Mouse (Mus musculus): ENCODE measurements at regions not wholly inside any gene's neighbourhood (a gene's known extent, or its start where the extent isn't known, plus 50 kb on each side); places are given as distances from the start of the nearest gene placed in this dataset.
"Not testable (repeated sequence)": the region's sequence is repeated elsewhere in the genome, so short reads cannot be mapped to it uniquely, and the experiment has no call there.

- no peak for DNase-seq (ENCODE audit: low spot score in 2 of 2)
Measured at GRCm38 (mm10) chr12:29049105-29049511, 297.5 kb downstream of the Eipr1 start.

- no peak for DNase-seq (ENCODE audit: low spot score in 2 of 2)
Measured at GRCm38 (mm10) chr12:29049801-29050200, 298.2 kb downstream of the Eipr1 start.

- DNase-seq (ENCODE audit: low spot score in 2 of 2) = no peak
Measured at GRCm38 (mm10) chr12:29050516-29051251, 299.1 kb downstream of the Eipr1 start.

GRCm38 (mm10) chr12:29054367-29054766 lies 302.8 kb downstream of the Eipr1 start:
- DNase-seq (ENCODE audit: low spot score in 2 of 2) = no peak

GRCm38 (mm10) chr12:29062025-29062637 lies 310.5 kb downstream of the Eipr1 start:
- DNase-seq (ENCODE audit: low spot score in 2 of 2) = no peak

- DNase-seq (ENCODE audit: low spot score in 2 of 2) = no peak
Measured at GRCm38 (mm10) chr12:29062801-29063200, 311.2 kb downstream of the Eipr1 start.

GRCm38 (mm10) chr12:29068180-29068579 lies 316.6 kb downstream of the Eipr1 start:
- no peak for DNase-seq (ENCODE audit: low spot score in 2 of 2)

- DNase-seq (ENCODE audit: low spot score in 2 of 2) = no peak
Measured at GRCm38 (mm10) chr12:29075096-29075852, 323.7 kb downstream of the Eipr1 start.

- no peak for DNase-seq (ENCODE audit: low spot score in 2 of 2)
Measured at GRCm38 (mm10) chr12:29076606-29077005, 325.0 kb downstream of the Eipr1 start.

GRCm38 (mm10) chr12:29079011-29079410 lies 327.4 kb downstream of the Eipr1 start:
- no peak for DNase-seq (ENCODE audit: low spot score in 2 of 2)

- peak; percentile 29 to 53 for DNase-seq (ENCODE audit: low spot score in 2 of 2)
Measured at GRCm38 (mm10) chr12:29083426-29084221, 332.0 kb downstream of the Eipr1 start.

GRCm38 (mm10) chr12:29087245-29087644 lies 335.6 kb downstream of the Eipr1 start:
- DNase-seq (ENCODE audit: low spot score in 2 of 2) = not testable (repeated sequence)

- DNase-seq (ENCODE audit: low spot score in 2 of 2) = no peak
Measured at GRCm38 (mm10) chr12:29089634-29090033, 338.0 kb downstream of the Eipr1 start.

- no peak for DNase-seq (ENCODE audit: low spot score in 2 of 2)
Measured at GRCm38 (mm10) chr12:29090451-29090850, 338.8 kb downstream of the Eipr1 start.

GRCm38 (mm10) chr12:29095406-29096032 lies 343.9 kb downstream of the Eipr1 start:
- DNase-seq (ENCODE audit: low spot score in 2 of 2) = no peak

- peak; percentile 34 to 36 for DNase-seq (ENCODE audit: low spot score in 2 of 2)
Measured at GRCm38 (mm10) chr12:29096033-29096913, 344.7 kb downstream of the Eipr1 start.

- no peak for DNase-seq (ENCODE audit: low spot score in 2 of 2)
Measured at GRCm38 (mm10) chr12:29100042-29100570, 348.5 kb downstream of the Eipr1 start.

GRCm38 (mm10) chr12:29106893-29107719 lies 355.5 kb downstream of the Eipr1 start:
- DNase-seq (ENCODE audit: low spot score in 2 of 2) = no peak

- DNase-seq (ENCODE audit: low spot score in 2 of 2) = no peak
Measured at GRCm38 (mm10) chr12:29107720-29108051, 356.1 kb downstream of the Eipr1 start.
